Mouse (Mus musculus) induced T-regulatory cell, adult 2 months (primary cell): Measurements from ENCODE around the gene Ddx60.

Experiments used
- DNase-seq: peaks from one replicate; pipeline ENCODE4 v3.0.0-alpha.2; 2012; ENCODE audit warnings: low read depth

Ddx60 gene

GRCm38 (mm10) chr8:61985703-61986475, 58.0 kb downstream of the Ddx60 start:
- DNase-seq, result no peak

GRCm38 (mm10) chr8:61989464-61989863, 61.6 kb downstream of the Ddx60 start:
- no peak for DNase-seq

- DNase-seq, result no peak
These were observed 64.9 kb downstream of the Ddx60 start for GRCm38 (mm10) chr8:61992796-61993195.

- no peak for DNase-seq
These were observed 69.2 kb downstream of the Ddx60 start for GRCm38 (mm10) chr8:61997125-61997524.

GRCm38 (mm10) chr8:62014166-62014565, 86.3 kb downstream of the Ddx60 start:
- DNase-seq, result no peak

- no peak for DNase-seq
These were observed 86.7 kb downstream of the Ddx60 start for GRCm38 (mm10) chr8:62014582-62014981.

GRCm38 (mm10) chr8:62034351-62034750, 106.5 kb downstream of the Ddx60 start:
- DNase-seq, result no peak

GRCm38 (mm10) chr8:62046809-62047208, 118.9 kb downstream of the Ddx60 start:
- no peak for DNase-seq

GRCm38 (mm10) chr8:62060357-62060756, 132.5 kb downstream of the Ddx60 start:
- peak; percentile 2 for DNase-seq

GRCm38 (mm10) chr8:62068305-62068704, 140.4 kb downstream of the Ddx60 start:
- DNase-seq, result no peak

- DNase-seq, result peak; percentile 37
These were observed 152.4 kb downstream of the Ddx60 start for GRCm38 (mm10) chr8:62080195-62080802.

GRCm38 (mm10) chr8:62081804-62082203, 153.9 kb downstream of the Ddx60 start:
- DNase-seq, result no peak
